Mouse (Mus musculus): ENCODE measurements around the gene Saxo1. TPM values are rescaled to one million over a fixed set of nuclear protein-coding genes. Genes with fewer than 3 reads are reported as not detected.

Saxo1 gene
- polyA plus RNA-seq, 1 experiment from 2014 or later = not detected

DNA sequence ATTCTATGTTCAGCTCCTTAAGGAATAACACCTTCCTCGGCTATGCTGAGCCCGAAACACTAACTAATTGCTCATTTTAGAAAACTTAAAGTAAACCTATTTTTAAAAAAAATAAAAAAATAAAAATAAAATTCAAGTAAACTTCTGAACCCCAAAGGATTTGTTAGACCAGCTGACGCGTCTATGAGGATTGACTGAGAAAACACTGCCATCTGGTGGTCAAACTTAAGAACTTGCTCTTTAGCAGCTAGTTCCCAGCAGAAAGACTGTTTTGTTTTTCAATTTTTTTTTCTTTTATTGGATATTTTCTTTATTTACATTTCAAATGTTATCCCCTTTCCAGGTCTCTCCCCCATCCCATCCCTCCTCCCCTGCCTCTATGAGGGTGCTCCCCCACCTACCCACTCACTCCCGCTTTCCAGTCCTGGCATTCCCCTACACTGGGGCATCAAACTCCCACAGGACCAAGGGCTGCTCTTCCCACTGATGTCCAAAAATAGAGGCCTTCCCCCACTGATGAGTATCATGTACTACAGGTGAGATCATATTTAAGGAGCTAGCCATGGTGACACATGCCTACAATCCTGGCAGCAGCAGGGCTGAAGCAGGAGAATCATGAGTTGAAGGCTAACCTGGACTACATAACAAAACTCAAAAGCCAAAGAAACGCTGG, 3.0 kb downstream of the Saxo1 start:
- Histone ChIP-seq H3K9ac (no peak overlapping the region), H3K4me3 (replicated peaks) (no peak overlapping the region), H3K27me3 (no peaks in the 10 kb centered on the region), H3K27ac (no peak overlapping the region), H3K4me2 (no peak overlapping the region), H3K9me3 (no peaks in the 10 kb centered on the region), H3K4me1 (no peaks in the 10 kb centered on the region), H3K36me3 (replicated peaks) (no peaks in the 10 kb centered on the region)
- peak; percentile 63; the same call in 1 of the 2 replicates for ATAC-seq (ENCODE audit: low FRiP score)
- 24% methylated on average over 6 of the region's 6 CpGs for WGBS

DNA sequence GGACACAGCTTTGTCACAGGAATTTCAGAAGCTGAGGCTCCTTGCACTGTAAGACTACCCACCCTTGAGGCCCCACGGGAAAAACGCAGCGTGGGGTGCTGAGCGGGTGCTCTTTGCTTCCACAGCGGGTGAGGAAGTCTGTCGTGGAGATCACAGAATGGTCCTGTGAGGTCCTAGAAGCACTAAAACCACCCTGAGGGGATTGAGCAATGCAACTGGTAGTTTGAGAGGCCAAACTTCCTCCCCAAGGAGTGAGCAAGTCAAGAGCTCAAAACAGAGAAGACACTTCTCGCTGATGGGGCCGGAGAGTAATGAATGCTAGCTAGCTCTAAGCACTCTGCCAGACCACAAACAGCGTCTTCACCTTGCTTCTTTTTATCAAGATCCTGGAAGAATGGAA, 9.8 kb downstream of the Saxo1 start:
- ATAC-seq (ENCODE audit: low FRiP score) = no peak
- Histone ChIP-seq H3K4me1 (peaks cover 5% of the 10 kb centered on the region; the same call in 1 of the 2 replicates), H3K27me3 (no peaks in the 10 kb centered on the region), H3K27ac (no peak overlapping the region), H3K4me3 (replicated peaks) (no peak overlapping the region), H3K4me2 (no peak overlapping the region), H3K9me3 (no peaks in the 10 kb centered on the region), H3K9ac (no peak overlapping the region), H3K36me3 (replicated peaks) (no peaks in the 10 kb centered on the region)
- 89% methylated on average over 9 of the region's 9 CpGs for WGBS

DNA sequence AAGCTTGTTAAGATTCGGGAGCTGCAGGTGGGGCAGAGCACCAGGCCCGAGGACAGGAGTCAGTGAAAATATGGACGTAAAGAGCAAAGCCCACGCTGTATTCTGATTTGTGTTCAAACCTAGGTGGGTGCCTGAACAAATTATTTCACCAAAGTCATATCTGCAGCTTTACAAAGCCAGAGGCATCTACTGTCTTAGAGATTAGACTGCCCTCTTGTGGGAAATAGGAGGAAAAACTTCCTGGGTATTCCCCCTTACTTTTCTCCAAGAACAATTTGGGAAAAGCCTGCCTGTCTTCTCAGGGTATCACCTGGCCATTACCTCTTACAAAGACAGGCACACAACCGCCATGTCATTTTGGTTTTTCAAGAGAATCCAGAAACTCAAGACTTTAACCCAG, 12.5 kb downstream of the Saxo1 start:
- H3K36me3 ChIP-seq (replicated peaks) = no peaks in the 10 kb centered on the region
- no peaks in the 10 kb centered on the region for H3K9me3 ChIP-seq
- no peak overlapping the region for H3K9ac ChIP-seq
- no peak for ATAC-seq (ENCODE audit: low FRiP score)
- H3K4me2 ChIP-seq = no peak overlapping the region
- 62% methylated on average over 5 of the region's 5 CpGs for WGBS
- H3K27ac ChIP-seq = no peak overlapping the region
- no peak overlapping the region for H3K4me3 ChIP-seq (replicated peaks)
- peaks cover 5% of the 10 kb centered on the region; the same call in 1 of the 2 replicates for H3K4me1 ChIP-seq
- H3K27me3 ChIP-seq = no peaks in the 10 kb centered on the region

DNA sequence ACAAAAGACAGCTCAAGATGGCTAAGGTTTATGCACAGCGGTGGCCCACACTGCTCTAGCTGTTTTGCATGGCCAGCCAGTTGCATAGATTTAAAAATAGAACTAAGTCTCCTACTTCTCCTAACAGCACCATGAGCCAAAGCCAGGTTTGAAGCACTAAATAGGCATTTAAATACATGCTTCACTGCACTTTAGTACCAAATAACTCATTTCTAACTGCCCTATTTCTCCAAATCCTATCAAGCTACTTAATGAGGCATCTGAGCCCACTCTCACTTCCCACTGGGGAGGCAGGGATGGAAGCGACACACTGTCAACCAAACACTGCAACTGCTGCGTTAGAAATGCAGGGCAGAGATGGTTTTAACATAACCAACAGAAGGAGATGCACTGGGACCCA, 14.1 kb downstream of the Saxo1 start:
- Histone ChIP-seq H3K27me3 (no peaks in the 10 kb centered on the region), H3K4me3 (replicated peaks) (no peak overlapping the region), H3K9ac (no peak overlapping the region), H3K4me2 (no peak overlapping the region), H3K27ac (no peak overlapping the region), H3K9me3 (no peaks in the 10 kb centered on the region), H3K4me1 (peaks cover 5% of the 10 kb centered on the region; the same call in 1 of the 2 replicates), H3K36me3 (replicated peaks) (no peaks in the 10 kb centered on the region)
- no peak for ATAC-seq (ENCODE audit: low FRiP score)
- 62% methylated on average over 3 of the region's 3 CpGs for WGBS

DNA sequence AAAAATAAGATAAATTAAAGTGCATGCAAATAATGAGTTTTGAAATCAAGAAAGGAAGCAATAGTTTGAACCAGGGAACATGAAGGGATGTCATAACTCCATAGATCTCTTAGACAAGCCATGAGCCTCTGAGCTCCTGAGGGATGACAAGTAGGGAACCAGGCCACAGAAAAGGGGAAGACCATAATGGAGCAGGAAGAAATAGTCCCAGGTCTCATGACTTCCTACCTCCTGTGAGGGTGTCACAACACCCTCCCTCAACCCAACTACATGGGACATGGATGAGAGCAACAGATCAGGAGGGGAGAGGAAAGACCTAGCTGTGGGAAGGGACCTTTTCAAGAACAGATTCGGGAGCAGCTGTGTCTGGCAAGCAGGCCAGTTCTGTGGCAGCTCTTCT, 16.6 kb downstream of the Saxo1 start:
- Histone ChIP-seq H3K4me2 (no peak overlapping the region), H3K9me3 (no peaks in the 10 kb centered on the region), H3K4me1 (peaks cover 5% of the 10 kb centered on the region; the same call in 1 of the 2 replicates), H3K27ac (no peak overlapping the region), H3K9ac (no peak overlapping the region), H3K36me3 (replicated peaks) (no peaks in the 10 kb centered on the region), H3K4me3 (replicated peaks) (no peak overlapping the region), H3K27me3 (no peaks in the 10 kb centered on the region)
- no peak for ATAC-seq (ENCODE audit: low FRiP score)
- 78% methylated on average over 1 of the region's 1 CpGs for WGBS

DNA sequence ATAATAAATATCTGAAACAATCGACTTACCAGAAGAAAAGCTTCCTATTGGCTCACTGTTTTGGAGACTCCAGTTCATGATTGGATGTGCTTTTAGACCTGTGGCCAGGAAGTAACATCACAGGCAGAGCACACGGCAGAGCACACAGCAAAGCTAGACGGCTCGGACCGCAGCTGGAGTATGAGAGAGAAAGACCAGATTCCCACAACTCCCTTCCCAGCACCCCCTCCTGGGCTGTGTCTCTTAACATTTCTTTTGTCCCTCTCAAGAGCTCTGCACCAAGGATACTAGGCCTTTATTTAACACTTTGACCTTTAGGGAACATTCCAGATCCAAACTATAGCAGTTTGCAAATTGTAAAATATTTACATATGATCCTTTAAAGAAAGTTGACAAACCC, 19.2 kb downstream of the Saxo1 start:
- Histone ChIP-seq H3K36me3 (replicated peaks) (no peaks in the 10 kb centered on the region), H3K27me3 (no peaks in the 10 kb centered on the region), H3K27ac (no peak overlapping the region), H3K4me2 (no peak overlapping the region), H3K4me1 (peaks cover 3% of the 10 kb centered on the region; the same call in 1 of the 2 replicates), H3K9me3 (no peaks in the 10 kb centered on the region), H3K4me3 (replicated peaks) (no peak overlapping the region), H3K9ac (no peak overlapping the region)
- no peak for ATAC-seq (ENCODE audit: low FRiP score)
- 95% methylated on average over 5 of the region's 5 CpGs for WGBS

- H3K27ac ChIP-seq = no peak overlapping the region
- no peaks in the 10 kb centered on the region for H3K27me3 ChIP-seq
- no peak overlapping the region for H3K4me3 ChIP-seq (replicated peaks)
- no peak overlapping the region for H3K4me2 ChIP-seq
- WGBS = 46% methylated on average over 4 of the region's 4 CpGs
- H3K9ac ChIP-seq = no peak overlapping the region
- H3K4me1 ChIP-seq = no peaks in the 10 kb centered on the region
- no peak for ATAC-seq (ENCODE audit: low FRiP score)
- no peaks in the 10 kb centered on the region for H3K9me3 ChIP-seq
- H3K36me3 ChIP-seq (replicated peaks) = no peaks in the 10 kb centered on the region
These were observed 20.2 kb downstream of the Saxo1 start for GRCm38 (mm10) chr4:86537972-86538371.

- H3K27me3 ChIP-seq = no peaks in the 10 kb centered on the region
- H3K27ac ChIP-seq = no peak overlapping the region
- H3K9me3 ChIP-seq = no peaks in the 10 kb centered on the region
- 81% methylated on average over 5 of the region's 5 CpGs for WGBS
- H3K4me3 ChIP-seq (replicated peaks) = no peak overlapping the region
- no peak for ATAC-seq (ENCODE audit: low FRiP score)
- no peak overlapping the region for H3K9ac ChIP-seq
- no peak overlapping the region for H3K4me2 ChIP-seq
- H3K36me3 ChIP-seq (replicated peaks) = no peaks in the 10 kb centered on the region
- H3K4me1 ChIP-seq = no peaks in the 10 kb centered on the region
These were observed 24.0 kb downstream of the Saxo1 start for GRCm38 (mm10) chr4:86534091-86534481.

DNA sequence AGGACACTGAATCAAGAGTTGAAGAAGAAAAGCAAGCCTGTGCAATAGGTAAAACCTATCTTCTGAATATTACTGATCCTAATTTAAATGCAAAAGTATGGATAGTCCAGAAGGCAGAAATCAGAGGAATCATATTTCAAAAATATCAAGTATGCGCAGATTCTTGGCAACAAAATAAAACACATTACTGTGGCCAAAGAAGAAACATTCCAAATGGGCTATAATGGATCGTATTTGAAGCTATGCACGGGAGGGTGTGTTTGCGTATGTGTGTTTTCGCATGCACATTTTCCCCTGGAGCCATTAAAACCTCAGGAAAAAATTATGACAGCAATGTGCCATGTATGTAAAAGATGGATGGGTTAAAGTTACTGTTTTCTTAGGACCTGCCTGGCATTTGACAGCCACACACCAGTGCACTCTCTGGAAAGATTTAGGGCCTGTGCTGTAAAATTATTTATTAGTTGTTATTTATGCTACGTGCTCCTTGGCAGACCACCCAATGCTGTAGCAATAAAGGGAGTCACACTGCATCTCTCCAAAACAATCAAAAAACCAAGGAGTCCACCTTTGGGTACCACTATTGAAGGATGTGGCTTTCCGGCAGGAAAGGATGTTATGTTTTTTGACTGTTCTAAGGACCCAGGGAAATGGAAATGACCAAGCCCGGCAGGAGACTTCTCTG, 24.6 kb downstream of the Saxo1 start:
- Histone ChIP-seq H3K27ac (no peak overlapping the region), H3K4me1 (no peaks in the 10 kb centered on the region), H3K4me2 (no peak overlapping the region), H3K4me3 (replicated peaks) (no peak overlapping the region), H3K36me3 (replicated peaks) (no peaks in the 10 kb centered on the region), H3K27me3 (no peaks in the 10 kb centered on the region), H3K9me3 (no peaks in the 10 kb centered on the region), H3K9ac (no peak overlapping the region)
- no peak for ATAC-seq (ENCODE audit: low FRiP score)
- 82% methylated on average over 8 of the region's 8 CpGs for WGBS

DNA sequence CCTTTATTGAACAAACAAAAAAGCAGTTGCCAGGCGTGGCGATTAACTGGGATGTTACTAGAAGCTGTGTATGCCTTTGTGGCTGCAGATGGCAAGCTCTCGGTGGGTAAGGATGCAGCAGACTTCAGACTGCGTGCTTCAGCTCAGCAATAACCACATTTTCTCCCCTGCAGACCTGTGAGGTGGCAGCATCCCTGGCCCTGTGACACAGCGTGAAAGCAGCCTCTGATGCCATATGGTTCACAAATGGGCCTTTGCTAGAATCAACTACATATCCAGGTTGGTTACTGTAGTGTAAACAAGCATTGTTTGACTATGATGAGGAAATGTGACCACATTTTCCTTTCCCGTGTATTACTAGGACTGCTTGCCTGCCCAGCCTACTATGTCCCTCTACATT, 29.0 kb downstream of the Saxo1 start:
- 72% methylated on average over 6 of the region's 6 CpGs for WGBS
- Histone ChIP-seq H3K9me3 (no peaks in the 10 kb centered on the region), H3K4me2 (no peak overlapping the region), H3K27me3 (no peaks in the 10 kb centered on the region), H3K9ac (no peak overlapping the region), H3K4me1 (no peaks in the 10 kb centered on the region), H3K36me3 (replicated peaks) (no peaks in the 10 kb centered on the region), H3K27ac (no peak overlapping the region), H3K4me3 (replicated peaks) (no peak overlapping the region)
- no peak for ATAC-seq (ENCODE audit: low FRiP score)

DNA sequence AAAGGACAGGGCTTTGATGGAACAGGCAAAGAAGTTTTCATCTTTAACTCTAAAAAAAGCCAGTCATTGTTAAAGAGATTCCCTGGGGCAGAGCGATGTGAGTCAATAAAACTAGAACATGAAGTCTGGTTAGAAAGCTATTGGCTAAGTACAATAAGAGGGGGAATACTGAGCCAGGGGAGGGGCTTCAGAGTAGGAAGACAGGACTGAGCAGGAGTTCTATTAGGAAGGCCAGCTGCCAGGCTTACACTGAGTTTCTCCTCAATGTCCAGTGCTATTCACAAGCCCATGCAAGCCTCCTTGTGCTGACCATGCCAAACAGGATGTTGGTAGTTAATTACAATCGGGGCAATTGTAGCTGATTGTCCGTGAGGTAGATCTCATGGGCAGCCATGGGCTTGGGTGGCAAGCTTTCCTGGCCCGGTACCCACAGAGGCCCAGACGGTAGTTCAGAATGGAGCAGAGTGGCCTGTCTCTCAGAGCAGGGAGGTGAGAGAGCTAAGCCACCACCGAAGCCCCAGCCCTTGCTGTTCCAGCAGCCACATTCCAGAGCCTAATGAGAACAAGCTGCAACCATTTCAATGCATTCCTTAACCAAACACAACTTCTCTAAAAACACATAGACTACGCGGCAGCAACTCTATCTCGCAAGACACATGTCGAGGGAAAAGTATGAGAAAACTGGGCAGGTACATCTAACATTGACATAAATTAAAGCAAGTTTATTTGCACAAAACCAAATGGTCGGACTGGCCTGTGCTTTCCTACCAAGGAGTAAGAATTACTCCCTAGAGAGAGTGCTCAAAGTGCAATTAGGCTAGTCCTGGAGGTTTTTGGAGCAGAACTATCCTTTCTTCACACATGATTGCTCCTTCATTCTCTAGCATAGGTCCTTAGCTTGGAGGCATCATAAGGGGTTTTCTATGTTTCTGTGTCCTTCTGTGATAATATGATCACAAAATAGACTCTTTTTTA, 30.7 kb downstream of the Saxo1 start:
- ATAC-seq (ENCODE audit: low FRiP score) = no peak
- no peaks in the 10 kb centered on the region for H3K4me1 ChIP-seq
- 79% methylated on average over 11 of the region's 11 CpGs for WGBS
- no peak overlapping the region for H3K4me3 ChIP-seq (replicated peaks)
- H3K36me3 ChIP-seq (replicated peaks) = no peaks in the 10 kb centered on the region
- H3K4me2 ChIP-seq = no peak overlapping the region
- H3K27ac ChIP-seq = no peak overlapping the region
- no peaks in the 10 kb centered on the region for H3K9me3 ChIP-seq
- no peaks in the 10 kb centered on the region for H3K27me3 ChIP-seq
- no peak overlapping the region for H3K9ac ChIP-seq

DNA sequence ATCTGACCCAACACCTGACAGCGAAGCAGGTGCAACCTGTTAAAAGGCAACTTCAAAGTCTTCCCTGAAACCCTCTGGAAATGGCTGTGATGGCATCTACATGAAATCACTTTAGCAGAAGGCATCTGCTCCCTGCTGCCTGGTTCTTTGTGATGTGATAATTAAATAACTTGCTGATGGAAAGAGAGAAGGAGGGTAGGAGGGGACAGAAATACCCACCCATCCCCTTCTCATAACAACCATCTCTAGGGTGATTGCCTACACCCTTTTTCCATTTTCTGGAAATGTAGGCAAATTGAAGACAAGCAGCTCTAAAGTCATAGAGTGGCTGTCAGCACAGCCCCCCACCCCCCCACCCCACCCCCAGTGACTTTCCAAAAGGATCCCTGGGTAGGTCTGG, 33.6 kb downstream of the Saxo1 start:
- Histone ChIP-seq H3K4me3 (replicated peaks) (no peak overlapping the region), H3K4me2 (no peak overlapping the region), H3K36me3 (replicated peaks) (no peaks in the 10 kb centered on the region), H3K27ac (no peak overlapping the region), H3K9ac (no peak overlapping the region), H3K4me1 (no peaks in the 10 kb centered on the region), H3K9me3 (no peaks in the 10 kb centered on the region), H3K27me3 (no peaks in the 10 kb centered on the region)
- ATAC-seq (ENCODE audit: low FRiP score) = no peak
- 97% methylated on average over 1 of the region's 1 CpGs for WGBS
